Mouse (Mus musculus) right cerebral cortex, adult 2 months (tissue): Measurements from ENCODE around the gene Pdcd7.

Experiments
- DNase-seq, 2 experiments: peaks; one replicate each; pipeline ENCODE4 v3.0.0; 2021 to 2022; ENCODE audit warnings: low spot score in 2 of 2

Pdcd7 gene

DNA sequence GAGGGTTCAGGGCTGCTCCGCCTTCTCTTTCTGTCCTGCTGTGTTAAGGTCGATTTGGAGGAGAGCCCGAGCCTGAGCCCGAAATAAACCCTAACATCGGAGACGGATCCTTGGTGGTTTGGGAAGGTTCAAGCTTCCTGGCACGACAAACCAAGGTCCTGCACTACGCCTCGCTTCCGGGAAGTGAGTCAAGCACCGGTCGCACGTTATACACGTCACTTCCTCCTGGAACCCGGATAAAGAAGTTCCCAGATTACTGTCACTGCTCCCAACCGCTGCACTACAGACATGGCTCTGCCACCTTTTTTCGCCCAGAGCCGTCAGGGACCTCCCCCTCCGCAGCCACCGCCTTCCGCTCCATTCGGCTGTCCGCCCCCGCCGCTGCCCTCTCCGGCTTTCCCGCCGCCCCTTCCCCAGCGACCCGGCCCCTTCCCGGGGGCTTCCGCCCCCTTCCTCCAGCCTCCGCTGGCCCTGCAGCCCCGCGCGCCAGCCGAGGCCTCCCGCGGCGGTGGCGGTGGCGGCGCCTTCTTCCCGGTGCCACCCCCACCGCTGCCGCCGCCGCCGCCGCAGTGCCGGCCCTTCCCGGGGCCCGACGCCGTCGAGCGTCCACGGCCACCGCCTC lies at the start of gene Pdcd7:
Pdcd7 (plus strand) TSS at position 251 of the 622 bp plus-strand sequence.
- DNase-seq: peak; percentile 98 to 99

- DNase-seq: no peak
Observed at GRCm38 (mm10) chr9:65297056-65297455, 48.8 kb upstream of the Pdcd7 start.

- no peak for DNase-seq
Observed at GRCm38 (mm10) chr9:65298761-65299160, 47.1 kb upstream of the Pdcd7 start.

DNA sequence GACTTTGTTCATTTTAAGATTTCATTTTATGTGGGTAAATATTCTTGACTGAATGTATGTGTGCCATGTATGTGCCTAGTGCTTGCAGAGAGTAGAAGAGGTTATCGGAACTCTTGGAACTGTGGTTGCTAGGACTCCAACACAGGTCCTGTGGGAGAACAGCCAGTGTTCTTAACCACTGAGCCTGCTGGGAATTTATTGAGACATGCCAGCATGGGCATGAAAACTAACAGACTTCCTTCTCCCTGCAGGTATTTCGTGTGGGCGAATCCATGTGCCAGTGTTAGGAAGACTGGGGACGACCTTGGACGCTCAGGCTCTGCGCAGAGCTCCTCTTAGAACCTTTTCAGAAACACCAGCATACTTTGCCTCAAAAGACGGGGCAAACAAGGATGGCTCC lies 46.3 kb upstream of the Pdcd7 start:
- no peak for DNase-seq

- DNase-seq: no peak
Observed at GRCm38 (mm10) chr9:65302327-65302983, 43.4 kb upstream of the Pdcd7 start.

- no peak for DNase-seq
Observed at GRCm38 (mm10) chr9:65303586-65303985, 42.3 kb upstream of the Pdcd7 start.

- no peak for DNase-seq
Observed at GRCm38 (mm10) chr9:65304300-65304699, 41.6 kb upstream of the Pdcd7 start.

- no peak for DNase-seq
Observed at GRCm38 (mm10) chr9:65306672-65307071, 39.2 kb upstream of the Pdcd7 start.

DNA sequence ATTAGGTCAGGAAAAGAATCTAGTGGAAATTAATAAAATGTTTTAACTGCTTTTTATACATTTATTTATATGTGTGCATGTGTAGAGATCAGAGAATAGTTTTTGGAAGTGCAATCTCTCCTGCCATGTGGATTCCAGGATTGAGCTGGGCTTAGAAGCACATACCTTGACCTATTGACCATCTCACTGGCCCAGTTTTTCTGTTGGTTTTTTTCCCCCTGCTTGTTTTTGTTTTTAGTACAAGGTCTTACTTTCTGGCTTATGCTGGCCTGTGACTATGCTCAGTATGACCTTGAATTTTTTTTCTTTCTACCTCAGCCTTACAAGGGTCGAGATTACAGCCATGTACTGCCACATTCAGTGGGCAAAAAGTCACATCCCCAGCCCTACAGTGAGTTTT lies 37.9 kb upstream of the Pdcd7 start:
- no peak for DNase-seq

GRCm38 (mm10) chr9:65312669-65313357 lies 33.1 kb upstream of the Pdcd7 start:
- no peak for DNase-seq

DNA sequence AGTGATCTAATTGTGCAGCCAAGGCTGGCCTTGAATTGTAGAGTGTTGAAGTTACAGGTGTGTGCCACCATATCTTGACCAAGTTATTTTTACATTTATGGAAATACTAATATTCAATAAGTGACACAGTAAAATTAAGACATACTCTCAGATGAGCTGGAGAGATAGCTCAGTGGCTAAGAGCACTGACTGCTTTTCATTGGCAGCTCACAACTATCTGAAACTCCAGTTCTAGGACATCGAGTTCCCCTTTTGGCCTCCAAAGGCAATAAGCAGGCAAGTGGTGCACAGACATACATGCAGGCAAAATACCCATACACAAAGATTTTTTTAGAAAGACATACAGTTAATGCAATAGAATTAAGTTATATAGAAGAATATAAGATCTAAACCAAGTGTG lies 32.1 kb upstream of the Pdcd7 start:
- no peak for DNase-seq

GRCm38 (mm10) chr9:65322255-65322900 lies 23.5 kb upstream of the Pdcd7 start:
- no peak for DNase-seq

DNA sequence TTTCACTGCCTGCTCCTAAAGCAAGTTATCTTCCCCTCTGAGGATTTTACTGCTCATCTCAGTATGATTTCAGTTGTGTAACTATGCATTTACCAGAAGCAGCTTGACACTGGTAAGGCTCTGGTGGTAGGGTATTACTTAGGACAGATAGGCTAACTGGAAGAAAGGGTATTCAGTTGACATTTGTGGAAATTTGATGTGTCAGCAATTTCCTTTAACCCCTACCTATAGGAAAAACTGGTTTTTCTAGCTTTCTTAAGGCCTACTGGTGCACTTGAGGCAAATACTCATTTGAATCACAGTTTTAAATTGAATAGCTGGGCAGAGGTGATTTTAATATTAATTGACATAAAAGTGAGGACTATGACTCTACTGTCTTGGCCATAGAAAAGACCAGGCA lies 19.9 kb upstream of the Pdcd7 start:
- DNase-seq: no peak

GRCm38 (mm10) chr9:65327371-65327770 lies 18.5 kb upstream of the Pdcd7 start:
- no peak for DNase-seq

GRCm38 (mm10) chr9:65333958-65334357 lies 11.9 kb upstream of the Pdcd7 start:
- no peak for DNase-seq

- no peak for DNase-seq
Observed at GRCm38 (mm10) chr9:65339146-65339545, 6.8 kb upstream of the Pdcd7 start.

DNA sequence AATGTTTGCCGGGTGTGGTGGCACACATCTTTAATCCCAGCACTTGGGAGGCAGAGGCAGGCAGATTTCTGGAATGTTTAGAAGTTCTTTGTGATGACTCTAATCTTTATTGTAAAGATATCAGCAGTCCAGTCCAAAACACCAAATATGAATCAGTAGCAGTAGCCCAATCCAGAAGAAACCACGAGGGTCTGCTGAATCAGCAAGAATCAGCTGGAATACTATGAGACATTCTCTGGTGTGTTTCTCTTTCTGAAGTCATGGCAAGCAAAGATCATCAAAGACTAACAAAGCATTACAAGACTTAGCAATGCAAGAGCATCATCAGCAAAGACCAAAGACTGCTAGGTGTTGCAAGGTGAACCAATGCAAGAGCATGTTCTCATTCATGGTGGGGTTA lies 5.5 kb upstream of the Pdcd7 start:
- DNase-seq: no peak

GRCm38 (mm10) chr9:65345439-65345838 lies 465 bp upstream of the Pdcd7 start:
- DNase-seq: peak in 1 of 2 experiments; percentile 33

DNA sequence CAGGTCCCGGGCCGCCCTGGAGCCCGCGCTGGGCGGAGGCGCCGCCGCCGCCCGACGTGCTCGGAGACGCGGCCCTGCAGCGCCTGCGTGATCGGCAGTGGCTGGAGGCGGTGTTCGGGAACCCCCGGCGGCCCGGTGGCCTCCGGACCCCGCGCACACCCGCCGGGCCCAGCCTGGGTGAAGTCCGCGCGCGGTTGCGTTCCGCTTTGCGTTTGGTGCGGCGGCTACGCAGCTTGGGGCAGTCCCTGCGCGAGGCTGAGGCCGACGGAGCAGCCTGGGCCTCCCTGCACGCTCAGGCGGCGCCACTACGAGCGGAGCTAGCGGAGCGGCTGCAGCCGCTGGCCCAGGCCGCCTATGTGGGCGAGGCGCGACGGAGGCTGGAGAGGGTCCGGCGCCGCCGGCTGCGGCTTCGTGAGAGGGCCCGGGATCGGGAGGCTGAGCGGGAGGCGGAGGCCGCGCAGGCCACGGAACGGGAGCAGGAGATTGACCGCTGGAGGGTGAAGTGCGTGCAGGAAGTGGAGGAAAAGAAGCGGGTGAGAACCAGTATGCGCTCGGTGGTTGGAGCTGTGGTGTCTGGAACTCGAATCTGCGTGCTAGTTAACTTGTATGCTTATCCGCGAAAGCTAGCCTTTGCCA lies 690 bp downstream of the Pdcd7 start:
- DNase-seq: peak; percentile 31 to 52

DNA sequence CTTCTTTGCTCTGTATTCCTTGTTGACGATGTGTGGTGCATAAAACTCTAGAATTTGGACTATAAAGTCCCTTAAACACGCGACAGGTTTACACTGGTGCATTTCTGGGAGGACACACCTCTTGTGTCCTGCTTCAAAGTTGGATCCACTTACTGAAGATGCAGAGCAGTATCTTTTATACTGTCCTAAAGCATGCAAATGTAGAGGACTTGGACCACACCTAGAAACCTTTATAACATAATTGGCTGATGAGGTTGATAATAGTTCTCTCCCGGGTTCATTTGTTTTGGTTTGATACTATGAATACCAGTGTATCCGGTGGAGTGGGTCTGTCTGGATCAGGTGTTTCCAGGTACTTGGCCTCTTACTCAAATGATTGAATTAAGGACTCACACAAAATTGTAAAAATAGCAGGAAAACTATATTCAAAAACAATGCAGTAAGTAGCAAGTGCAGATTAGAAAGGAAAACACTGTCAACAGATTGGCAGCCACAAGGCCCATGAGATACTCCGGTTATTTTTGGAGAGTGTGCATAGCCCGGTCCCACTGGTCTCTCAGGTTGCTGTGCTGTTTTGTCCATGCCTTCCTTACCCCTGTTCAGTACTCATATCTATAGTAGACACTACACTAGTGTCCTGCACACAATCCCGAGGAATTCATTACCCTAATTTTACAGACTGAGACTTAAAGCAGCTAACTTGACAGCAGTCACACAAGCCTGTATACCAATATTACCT lies 1.4 kb downstream of the Pdcd7 start:
- DNase-seq: no peak

DNA sequence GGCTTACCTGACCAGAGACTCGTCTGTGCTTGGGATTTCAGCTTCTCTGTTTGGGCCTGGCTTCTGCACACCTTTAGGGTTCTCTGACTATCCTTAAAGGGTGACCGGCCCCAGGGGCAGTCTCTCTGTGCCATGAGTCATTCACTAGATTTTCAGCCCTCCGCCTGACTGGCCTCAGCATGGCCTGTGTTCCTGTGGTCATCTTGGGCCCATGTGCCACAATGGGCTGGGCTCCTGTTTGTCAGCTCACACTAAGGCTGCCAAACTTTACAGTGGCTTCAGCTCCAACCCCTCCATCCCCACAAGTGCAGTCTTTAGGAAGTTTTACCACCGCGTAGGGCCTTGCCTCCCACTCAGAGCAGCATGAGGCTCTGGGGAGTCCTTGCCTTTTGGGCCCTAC lies 7.3 kb downstream of the Pdcd7 start:
- DNase-seq: no peak
